Mouse (Mus musculus): Measurements from ENCODE around the gene Gm3460. TPM values are rescaled to one million over a fixed set of nuclear protein-coding genes. Genes with fewer than 3 reads are reported as not detected.
"Not testable (repeated sequence)": the region's sequence is repeated elsewhere in the genome, so short reads cannot be mapped to it uniquely, and the experiment has no call there.

Gene Gm3460
- total RNA-seq (2021): not detected
- long read RNA-seq: 0 reads

DNA sequence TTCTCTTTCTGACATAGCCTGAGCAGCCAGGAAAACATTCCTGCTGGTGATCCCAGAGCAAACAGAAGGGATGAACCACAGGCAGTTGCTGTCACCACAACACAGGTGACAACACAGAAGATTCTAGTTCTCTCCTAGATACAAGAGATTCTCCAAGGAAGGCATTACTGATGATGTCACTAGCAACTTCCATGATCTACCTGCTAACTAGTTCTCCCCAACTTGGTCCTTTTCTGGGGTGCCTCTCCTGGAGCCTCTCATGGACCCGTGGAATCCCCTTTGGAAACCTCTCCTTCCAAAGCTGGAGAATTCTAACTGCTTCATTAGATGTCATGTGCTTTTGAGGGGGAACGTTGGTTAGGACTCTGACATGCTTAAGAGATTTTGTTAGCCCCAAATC lies at the start of gene Gm3460:
Gene Gm3460 (minus strand): TSS at position 101 of the 400 bp plus-strand sequence.
- not testable (repeated sequence) for DNase-seq (ENCODE audit: low spot score in 2 of 2)

DNA sequence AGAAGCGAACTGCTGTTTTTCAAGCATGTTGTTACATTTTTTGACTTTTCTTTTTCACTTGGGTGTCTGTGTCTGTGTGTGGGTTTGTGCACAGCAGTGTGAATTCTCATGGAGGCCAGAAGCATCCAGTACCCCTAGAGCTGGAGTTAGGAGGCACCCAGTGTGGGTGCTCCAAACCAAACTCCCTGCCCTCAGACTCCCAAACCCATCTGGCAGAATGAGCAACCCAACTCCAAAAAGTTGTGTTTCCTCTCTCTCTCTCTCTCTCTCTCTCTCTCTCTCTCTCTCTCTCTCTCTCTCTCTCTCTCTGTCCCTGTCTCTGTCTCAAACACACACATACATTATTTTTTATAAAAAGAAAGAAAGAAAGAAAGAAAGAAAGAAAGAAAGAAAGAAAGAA lies 15.8 kb downstream of the Gm3460 start:
- peak in 1 of 2 experiments; percentile 3 for DNase-seq (ENCODE audit: low spot score in 2 of 2)

DNA sequence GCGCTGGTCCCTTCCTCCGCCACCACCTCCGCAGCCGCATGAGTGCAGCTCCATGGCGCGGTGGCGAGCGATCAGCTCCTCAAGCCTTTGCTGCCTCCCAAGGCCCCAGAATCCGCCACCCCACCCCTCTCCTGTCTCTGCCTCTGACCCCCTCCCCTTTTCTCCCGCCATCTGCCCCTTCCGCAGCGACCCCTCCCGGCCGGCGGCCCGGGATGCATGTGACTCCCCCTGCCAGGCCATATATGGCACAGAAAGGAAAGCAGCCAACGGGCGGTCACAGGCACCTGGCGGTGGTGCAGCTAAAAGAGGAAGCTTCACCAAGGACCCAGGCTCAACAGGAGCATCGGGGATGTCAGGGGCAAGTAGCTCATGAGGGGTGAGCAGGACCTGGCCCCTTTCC lies 17.2 kb downstream of the Gm3460 start:
- peak in 1 of 2 experiments; percentile 5 for DNase-seq (ENCODE audit: low spot score in 2 of 2)

DNA sequence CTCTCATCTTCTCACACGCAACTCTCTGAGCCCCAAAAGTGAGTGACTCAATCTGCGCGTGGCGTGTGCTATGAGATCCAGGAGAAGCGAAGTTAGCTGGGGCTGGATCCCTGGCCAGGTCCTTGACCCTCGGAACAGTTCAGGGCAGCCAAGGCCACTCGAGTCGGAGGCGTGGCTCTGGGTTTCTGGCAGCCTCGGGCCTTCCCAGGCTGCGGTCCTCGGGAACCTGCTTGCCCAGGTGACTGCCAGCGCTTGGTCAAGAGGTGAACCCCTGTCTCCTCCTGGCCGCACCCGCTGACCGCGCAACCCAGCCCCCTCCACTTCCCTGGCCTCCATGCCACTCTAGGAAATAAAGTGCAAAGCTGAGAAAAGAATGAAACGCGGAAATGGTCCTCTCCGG lies 17.7 kb downstream of the Gm3460 start:
- not testable (repeated sequence) for DNase-seq (ENCODE audit: low spot score in 2 of 2)

DNA sequence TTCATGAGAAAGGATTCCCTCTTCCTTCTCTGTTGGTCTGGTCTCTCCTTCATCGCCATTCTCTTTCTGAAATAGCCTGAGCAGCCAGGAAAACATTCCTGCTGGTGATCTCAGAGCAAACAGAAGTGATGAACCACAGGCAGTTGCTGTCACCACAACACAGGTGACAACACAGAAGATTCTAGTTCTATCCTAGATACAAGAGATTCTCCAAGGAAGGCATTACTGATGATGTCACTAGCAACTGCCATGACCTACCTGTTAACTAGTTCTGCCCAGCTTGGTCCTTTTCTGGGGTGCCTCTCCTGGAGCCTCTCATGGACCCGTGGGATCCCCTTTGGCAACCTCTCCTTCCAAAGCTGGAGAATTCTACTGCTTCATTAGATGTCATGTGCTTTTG lies 31.7 kb downstream of the Gm3460 start, which contains the start of gene Gm3629:
Gene Gm3629 (minus strand): TSS at position 101 of the 400 bp plus-strand sequence.
- DNase-seq (ENCODE audit: low spot score in 2 of 2): not testable (repeated sequence)

Other genes with a start within 250 kb of the Gm3460 start
- not detected for gene Gm16440, start 232.1 kb downstream of the Gm3460 start, total RNA-seq (2021)
- under 1 TPM in 1 of 2 experiments, not detected in 1; 0.57 TPM for gene Gm3591, start 209.9 kb downstream of the Gm3460 start, total RNA-seq (2021)
- not detected for gene Gm3594, start 177.8 kb downstream of the Gm3460 start, total RNA-seq (2021)
- gene Gm8356, start 85.1 kb downstream of the Gm3460 start, total RNA-seq (2021): not detected
- under 1 TPM; 0.41 to 0.62 TPM for gene Gm3629, start 31.8 kb downstream of the Gm3460 start, total RNA-seq (2021)
- gene Gm10251, start 61.8 kb upstream of the Gm3460 start, total RNA-seq (2021): not detected
- gene Gm8050, start 97.8 kb upstream of the Gm3460 start, total RNA-seq (2021): not detected
- gene Gm3636, start 119.9 kb upstream of the Gm3460 start, total RNA-seq (2021): 1 to 10 TPM; 3.9 to 4.3 TPM
- not detected for gene Gm8362, start 152.0 kb upstream of the Gm3460 start, total RNA-seq (2021)
- under 1 TPM; 0.20 to 0.32 TPM for gene Gm3642, start 217.9 kb upstream of the Gm3460 start, total RNA-seq (2021)

Measured in layer of hippocampus, adult 18-20 months (tissue).